Mouse (Mus musculus) urinary bladder, adult 18-20 months (tissue): ENCODE data around the gene Rdh9.

Experiments
- DNase-seq, 2 experiments: peaks; one replicate each; pipeline ENCODE4 v3.0.0; 2022; ENCODE audit warnings: low spot score in 2 of 2, mixed read lengths in 2 of 2

The Rdh9 gene

GRCm38 (mm10) chr10:127776011-127776410, at the start of gene Rdh9:
Rdh9 (plus strand) TSS chr10:127776386.
- no peak for DNase-seq

- no peak for DNase-seq
Observed at GRCm38 (mm10) chr10:127728437-127728836, 47.7 kb upstream of the Rdh9 start.

GRCm38 (mm10) chr10:127730285-127730932, 45.8 kb upstream of the Rdh9 start:
- no peak for DNase-seq

GRCm38 (mm10) chr10:127730933-127731310, 45.3 kb upstream of the Rdh9 start:
- no peak for DNase-seq

GRCm38 (mm10) chr10:127731397-127731796, 44.8 kb upstream of the Rdh9 start:
- no peak for DNase-seq

- no peak for DNase-seq
Observed at GRCm38 (mm10) chr10:127734434-127734833, 41.8 kb upstream of the Rdh9 start.

- no peak for DNase-seq
Observed at GRCm38 (mm10) chr10:127736266-127736665, 39.9 kb upstream of the Rdh9 start.

GRCm38 (mm10) chr10:127736916-127737315, 39.3 kb upstream of the Rdh9 start:
- DNase-seq, result no peak

- DNase-seq, result no peak
Observed at GRCm38 (mm10) chr10:127737552-127737951, 38.6 kb upstream of the Rdh9 start.

- peak in 1 of 2 experiments; percentile 41 for DNase-seq
Observed at GRCm38 (mm10) chr10:127738151-127738882, 37.9 kb upstream of the Rdh9 start.

GRCm38 (mm10) chr10:127739083-127739660, 37.0 kb upstream of the Rdh9 start, which contains the start of gene Zbtb39:
Zbtb39 (plus strand) TSS chr10:127739538.
- peak; percentile 67 to 68 for DNase-seq

GRCm38 (mm10) chr10:127739661-127740161, 36.5 kb upstream of the Rdh9 start:
- peak in 1 of 2 experiments; percentile 56 for DNase-seq

GRCm38 (mm10) chr10:127744661-127745060, 31.5 kb upstream of the Rdh9 start:
- DNase-seq, result no peak

- no peak for DNase-seq
Observed at GRCm38 (mm10) chr10:127745886-127746285, 30.3 kb upstream of the Rdh9 start.

GRCm38 (mm10) chr10:127747254-127747653, 28.9 kb upstream of the Rdh9 start:
- no peak for DNase-seq

GRCm38 (mm10) chr10:127748847-127749612, 27.2 kb upstream of the Rdh9 start:
- no peak for DNase-seq

GRCm38 (mm10) chr10:127750136-127750777, 25.9 kb upstream of the Rdh9 start:
- DNase-seq, result no peak

- DNase-seq, result no peak
Observed at GRCm38 (mm10) chr10:127751548-127751947, 24.6 kb upstream of the Rdh9 start, which contains the start of gene Gpr182. Gpr182 (minus strand) TSS chr10:127751732.

- DNase-seq, result no peak
Observed at GRCm38 (mm10) chr10:127754566-127755166, 21.5 kb upstream of the Rdh9 start.

GRCm38 (mm10) chr10:127755246-127755645, 20.9 kb upstream of the Rdh9 start:
- no peak for DNase-seq
